Mouse (Mus musculus): ENCODE data around the gene Grik4. TPM values are rescaled to one million over a fixed set of nuclear protein-coding genes. Genes with fewer than 3 reads are reported as not detected.

Gene Grik4
- polyA plus RNA-seq, 1 experiment = 0.16 TPM

- no peaks in the 10 kb centered on the region for H3K4me1 ChIP-seq (replicated peaks; ENCODE audit: control insufficient read depth, insufficient read depth, low read length)
- no peak overlapping the region for H3K27ac ChIP-seq (ENCODE audit: control insufficient read depth, insufficient read depth, low read length)
- 66% methylated on average over 11 of the region's 11 CpGs for WGBS
- H3K27me3 ChIP-seq (ENCODE audit: control insufficient read depth, insufficient read depth, low read length) = no peaks in the 10 kb centered on the region
- DNase-seq = no peak
- H3K36me3 ChIP-seq (ENCODE audit: control insufficient read depth, insufficient read depth, low read length) = no peaks in the 10 kb centered on the region
- H3K4me3 ChIP-seq (ENCODE audit: control insufficient read depth, insufficient read depth, low read length) = no peak overlapping the region
- TF ChIP-seq POLR2A (IDR thresholded peaks at IDR 0.05; ENCODE audit: control insufficient read depth, extremely low read depth, insufficient read depth, low read length, poor library complexity) (no peak), CTCF (IDR thresholded peaks at IDR 0.05; ENCODE audit: borderline replicate concordance, control insufficient read depth, extremely low read depth, insufficient read depth, low read length, poor library complexity) (no peak)
Measured at GRCm38 (mm10) chr9:42882313-42882712, 62.0 kb downstream of the Grik4 start.

GRCm38 (mm10) chr9:42881040-42881439 is 63.3 kb downstream of the Grik4 start:
- no peaks in the 10 kb centered on the region for H3K36me3 ChIP-seq (ENCODE audit: control insufficient read depth, insufficient read depth, low read length)
- no peaks in the 10 kb centered on the region for H3K27me3 ChIP-seq (ENCODE audit: control insufficient read depth, insufficient read depth, low read length)
- TF ChIP-seq POLR2A (IDR thresholded peaks at IDR 0.05; ENCODE audit: control insufficient read depth, extremely low read depth, insufficient read depth, low read length, poor library complexity) (no peak), CTCF (IDR thresholded peaks at IDR 0.05; ENCODE audit: borderline replicate concordance, control insufficient read depth, extremely low read depth, insufficient read depth, low read length, poor library complexity) (no peak)
- no peak overlapping the region for H3K4me3 ChIP-seq (ENCODE audit: control insufficient read depth, insufficient read depth, low read length)
- 49% methylated on average over 8 of the region's 8 CpGs for WGBS
- no peak overlapping the region for H3K27ac ChIP-seq (ENCODE audit: control insufficient read depth, insufficient read depth, low read length)
- DNase-seq = no peak
- H3K4me1 ChIP-seq (replicated peaks; ENCODE audit: control insufficient read depth, insufficient read depth, low read length) = no peaks in the 10 kb centered on the region

GRCm38 (mm10) chr9:42878401-42878800 is 65.9 kb downstream of the Grik4 start:
- no peak overlapping the region for H3K27ac ChIP-seq (ENCODE audit: control insufficient read depth, insufficient read depth, low read length)
- TF ChIP-seq CTCF (IDR thresholded peaks at IDR 0.05; ENCODE audit: borderline replicate concordance, control insufficient read depth, extremely low read depth, insufficient read depth, low read length, poor library complexity) (no peak), POLR2A (IDR thresholded peaks at IDR 0.05; ENCODE audit: control insufficient read depth, extremely low read depth, insufficient read depth, low read length, poor library complexity) (no peak)
- H3K27me3 ChIP-seq (ENCODE audit: control insufficient read depth, insufficient read depth, low read length) = no peaks in the 10 kb centered on the region
- WGBS = 57% methylated on average over 7 of the region's 7 CpGs
- H3K4me1 ChIP-seq (replicated peaks; ENCODE audit: control insufficient read depth, insufficient read depth, low read length) = no peaks in the 10 kb centered on the region
- no peaks in the 10 kb centered on the region for H3K36me3 ChIP-seq (ENCODE audit: control insufficient read depth, insufficient read depth, low read length)
- DNase-seq = no peak
- no peak overlapping the region for H3K4me3 ChIP-seq (ENCODE audit: control insufficient read depth, insufficient read depth, low read length)

- Histone ChIP-seq H3K36me3 (ENCODE audit: control insufficient read depth, insufficient read depth, low read length) (no peaks in the 10 kb centered on the region), H3K27me3 (ENCODE audit: control insufficient read depth, insufficient read depth, low read length) (no peaks in the 10 kb centered on the region), H3K4me1 (replicated peaks; ENCODE audit: control insufficient read depth, insufficient read depth, low read length) (no peaks in the 10 kb centered on the region), H3K4me3 (ENCODE audit: control insufficient read depth, insufficient read depth, low read length) (no peak overlapping the region), H3K27ac (ENCODE audit: control insufficient read depth, insufficient read depth, low read length) (no peak overlapping the region)
- DNase-seq = no peak
- WGBS = 86% methylated on average over 6 of the region's 6 CpGs
- TF ChIP-seq CTCF (IDR thresholded peaks at IDR 0.05; ENCODE audit: borderline replicate concordance, control insufficient read depth, extremely low read depth, insufficient read depth, low read length, poor library complexity) = no peak
- no peak for TF ChIP-seq POLR2A (IDR thresholded peaks at IDR 0.05; ENCODE audit: control insufficient read depth, extremely low read depth, insufficient read depth, low read length, poor library complexity)
Measured at GRCm38 (mm10) chr9:42872885-42873284, 71.4 kb downstream of the Grik4 start.

GRCm38 (mm10) chr9:42871681-42872080 is 72.6 kb downstream of the Grik4 start:
- Histone ChIP-seq H3K4me1 (replicated peaks; ENCODE audit: control insufficient read depth, insufficient read depth, low read length) (no peaks in the 10 kb centered on the region), H3K27ac (ENCODE audit: control insufficient read depth, insufficient read depth, low read length) (no peak overlapping the region), H3K4me3 (ENCODE audit: control insufficient read depth, insufficient read depth, low read length) (no peak overlapping the region), H3K36me3 (ENCODE audit: control insufficient read depth, insufficient read depth, low read length) (no peaks in the 10 kb centered on the region), H3K27me3 (ENCODE audit: control insufficient read depth, insufficient read depth, low read length) (no peaks in the 10 kb centered on the region)
- TF ChIP-seq CTCF (IDR thresholded peaks at IDR 0.05; ENCODE audit: borderline replicate concordance, control insufficient read depth, extremely low read depth, insufficient read depth, low read length, poor library complexity) = no peak
- no peak for TF ChIP-seq POLR2A (IDR thresholded peaks at IDR 0.05; ENCODE audit: control insufficient read depth, extremely low read depth, insufficient read depth, low read length, poor library complexity)
- DNase-seq = no peak
- WGBS = 71% methylated on average over 4 of the region's 4 CpGs

GRCm38 (mm10) chr9:42870257-42870656 is 74.0 kb downstream of the Grik4 start:
- no peaks in the 10 kb centered on the region for H3K27me3 ChIP-seq (ENCODE audit: control insufficient read depth, insufficient read depth, low read length)
- peaks cover 3% of the 10 kb centered on the region for H3K4me1 ChIP-seq (replicated peaks; ENCODE audit: control insufficient read depth, insufficient read depth, low read length)
- no peaks in the 10 kb centered on the region for H3K36me3 ChIP-seq (ENCODE audit: control insufficient read depth, insufficient read depth, low read length)
- WGBS = 50% methylated on average over 9 of the region's 9 CpGs
- H3K27ac ChIP-seq (ENCODE audit: control insufficient read depth, insufficient read depth, low read length) = no peak overlapping the region
- no peak overlapping the region for H3K4me3 ChIP-seq (ENCODE audit: control insufficient read depth, insufficient read depth, low read length)
- DNase-seq = no peak
- TF ChIP-seq POLR2A (IDR thresholded peaks at IDR 0.05; ENCODE audit: control insufficient read depth, extremely low read depth, insufficient read depth, low read length, poor library complexity) = no peak
- TF ChIP-seq CTCF (IDR thresholded peaks at IDR 0.05; ENCODE audit: borderline replicate concordance, control insufficient read depth, extremely low read depth, insufficient read depth, low read length, poor library complexity) = no peak

- WGBS = 85% methylated on average over 10 of the region's 10 CpGs
- no peak for DNase-seq
- Histone ChIP-seq H3K27ac (ENCODE audit: control insufficient read depth, insufficient read depth, low read length) (no peak overlapping the region), H3K4me3 (ENCODE audit: control insufficient read depth, insufficient read depth, low read length) (no peak overlapping the region), H3K36me3 (ENCODE audit: control insufficient read depth, insufficient read depth, low read length) (no peaks in the 10 kb centered on the region), H3K27me3 (ENCODE audit: control insufficient read depth, insufficient read depth, low read length) (no peaks in the 10 kb centered on the region), H3K4me1 (replicated peaks; ENCODE audit: control insufficient read depth, insufficient read depth, low read length) (peaks cover 13% of the 10 kb centered on the region)
- TF ChIP-seq CTCF (IDR thresholded peaks at IDR 0.05; ENCODE audit: borderline replicate concordance, control insufficient read depth, extremely low read depth, insufficient read depth, low read length, poor library complexity) (no peak), POLR2A (IDR thresholded peaks at IDR 0.05; ENCODE audit: control insufficient read depth, extremely low read depth, insufficient read depth, low read length, poor library complexity) (no peak)
Measured at GRCm38 (mm10) chr9:42868508-42868907, 75.8 kb downstream of the Grik4 start.

Data from thymus, adult 2 months (tissue).